8 mouse cellular contexts compared by ENCODE assay signal in the genomic region with DNA sequence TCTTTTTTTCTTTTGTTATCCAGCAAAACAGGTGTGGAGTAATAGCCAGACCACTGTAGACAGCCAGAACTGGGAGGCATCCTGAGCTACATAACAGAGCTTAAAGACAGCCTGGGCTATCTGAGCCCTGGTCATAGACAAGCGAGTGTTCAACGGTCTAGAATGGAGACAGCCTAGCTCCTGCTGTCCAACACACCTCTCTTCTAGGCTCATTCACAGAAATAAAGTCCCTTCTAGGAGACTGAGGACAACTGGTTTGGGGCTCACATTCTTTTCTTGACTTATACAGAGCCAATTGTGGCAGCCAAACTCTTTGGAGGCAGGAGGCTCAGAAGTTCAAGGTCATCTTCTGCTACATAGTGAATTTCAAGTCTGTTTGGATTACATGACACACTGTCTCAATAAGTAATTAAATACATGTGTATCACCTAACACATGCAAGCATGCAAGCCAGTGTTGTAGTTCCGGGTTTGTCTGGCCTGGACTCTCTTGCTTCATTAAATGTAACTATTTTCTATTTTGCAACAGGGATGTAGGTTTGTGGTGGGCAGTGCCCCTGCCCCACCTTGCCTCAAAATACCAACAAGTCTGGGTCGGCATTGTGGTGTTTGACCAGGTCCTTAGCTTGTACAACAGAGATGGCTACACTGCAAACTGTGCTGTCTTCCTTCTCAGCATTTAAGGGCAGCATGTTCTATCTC. TPM values are rescaled to one million over a fixed set of nuclear protein-coding genes. Genes with fewer than 3 reads are reported as not detected.
DNase-seq lines count a peak whose midpoint lies in the region; ATAC-seq lines count a peak whose summit lies in the region.

No protein-coding gene starts in this region.

- H3K27ac ChIP-seq in liver, embryonic 11.5 days (ENCODE audit: low read depth, low read length), result peak overlapping the region; percentile 36; the same call in 1 of the 2 replicates
- H3K27ac ChIP-seq in embryonic facial prominence, embryonic 12.5 days, result peak overlapping the region; percentile 71; the same call in 1 of the 2 replicates
- no peak overlapping the region for H3K27ac ChIP-seq in limb, embryonic 11.5 days (replicated peaks; ENCODE audit: low read depth, low read length)
- peak overlapping the region; percentile 44; the same call in 1 of the 2 replicates for H3K27ac ChIP-seq in neural tube, embryonic 14.5 days (ENCODE audit: low read depth, low read length)

- intact Hi-C loops in left cerebral cortex, postnatal 10 days (cut with DNase I), result no loop called here

- H3K4me2 ChIP-seq in liver, embryonic 11.5 days, result peak overlapping the region; percentile 78
- peak overlapping the region; percentile 49 for H3K4me2 ChIP-seq in embryonic facial prominence, embryonic 12.5 days (replicated peaks)
- peak overlapping the region; percentile 42; the same call in 1 of the 2 replicates for H3K4me2 ChIP-seq in limb, embryonic 11.5 days (ENCODE audit: low read depth, severe bottlenecking)
- H3K4me2 ChIP-seq in neural tube, embryonic 14.5 days (ENCODE audit: low read depth, low read length), result peak overlapping the region; percentile 61

- H3K4me1 ChIP-seq in liver, embryonic 11.5 days (replicated peaks; ENCODE audit: control insufficient read depth, insufficient read depth, low read length), result peaks cover 3% of the 10 kb centered on the region; the same call in 1 of the 2 replicates
- H3K4me1 ChIP-seq in embryonic facial prominence, embryonic 12.5 days, result peaks cover 6% of the 10 kb centered on the region; the same call in 1 of the 2 replicates
- H3K4me1 ChIP-seq in limb, embryonic 11.5 days (ENCODE audit: control insufficient read depth, insufficient read depth, low read length), result no peaks in the 10 kb centered on the region
- no peaks in the 10 kb centered on the region for H3K4me1 ChIP-seq in neural tube, embryonic 14.5 days (ENCODE audit: control insufficient read depth, insufficient read depth, low read length)

- H3K4me3 ChIP-seq in liver, embryonic 11.5 days (ENCODE audit: low read depth, low read length), result peak overlapping the region; percentile 61
- peak overlapping the region; percentile 41; the same call in 1 of the 2 replicates for H3K4me3 ChIP-seq in embryonic facial prominence, embryonic 12.5 days
- no peak overlapping the region; the same call in 1 of the 2 replicates for H3K4me3 ChIP-seq in limb, embryonic 11.5 days (ENCODE audit: low read depth, low read length)
- H3K4me3 ChIP-seq in neural tube, embryonic 14.5 days (ENCODE audit: low read depth, low read length), result peak overlapping the region; percentile 40

- ATAC-seq in liver, embryonic 11.5 days (replicated peaks; ENCODE audit: low FRiP score), result peak; percentile 33; the same call in 1 of the 2 replicates
- ATAC-seq in embryonic facial prominence, embryonic 12.5 days (ENCODE audit: insufficient number of reproducible peaks, insufficient read depth, low FRiP score, low TSS enrichment), result no peak
- ATAC-seq in limb, embryonic 11.5 days (ENCODE audit: insufficient number of reproducible peaks, low FRiP score, low TSS enrichment, low read depth), result no peak
- no peak for ATAC-seq in neural tube, embryonic 14.5 days (ENCODE audit: low read depth)

- WGBS in liver, embryonic 11.5 days, result 51% methylated on average over 4 of the region's 4 CpGs
- WGBS in embryonic facial prominence, embryonic 12.5 days, result 63% methylated on average over 4 of the region's 4 CpGs
- WGBS in limb, embryonic 11.5 days, result 68% methylated on average over 4 of the region's 4 CpGs
- WGBS in neural tube, embryonic 14.5 days, result 74% methylated on average over 4 of the region's 4 CpGs

- H3K9me3 ChIP-seq in liver, embryonic 11.5 days (ENCODE audit: control insufficient read depth, low read length), result no peaks in the 10 kb centered on the region
- H3K9me3 ChIP-seq in embryonic facial prominence, embryonic 12.5 days, result no peaks in the 10 kb centered on the region
- H3K9me3 ChIP-seq in limb, embryonic 11.5 days (ENCODE audit: control insufficient read depth, low read length), result no peaks in the 10 kb centered on the region
- no peaks in the 10 kb centered on the region for H3K9me3 ChIP-seq in neural tube, embryonic 14.5 days (ENCODE audit: control insufficient read depth, low read length)

- peak overlapping the region; percentile 63 for H3K9ac ChIP-seq in liver, embryonic 11.5 days (ENCODE audit: low read depth, low read length)
- H3K9ac ChIP-seq in embryonic facial prominence, embryonic 12.5 days, result peak overlapping the region; percentile 15; the same call in 1 of the 2 replicates
- H3K9ac ChIP-seq in limb, embryonic 11.5 days (ENCODE audit: low read length), result no peak overlapping the region; the same call in 1 of the 2 replicates
- peak overlapping the region; percentile 32; the same call in 1 of the 2 replicates for H3K9ac ChIP-seq in neural tube, embryonic 14.5 days (replicated peaks; ENCODE audit: low read depth, low read length)

- no peak for DNase-seq in liver, embryonic 11.5 days (ENCODE audit: low spot score)
- no peak for DNase-seq in liver
- DNase-seq in limb, embryonic 11.5 days (ENCODE audit: low spot score), result no peak
- no peak for DNase-seq in left cerebral cortex, postnatal 10 days (ENCODE audit: extremely low spot score in 1 of 2, low spot score in 2 of 2)
- no peak for DNase-seq in layer of hippocampus, postnatal 10 days (ENCODE audit: low spot score in 2 of 2)
- DNase-seq in thymus, postnatal 25 days, result no peak

- H3K27me3 ChIP-seq in liver, embryonic 11.5 days (replicated peaks; ENCODE audit: control insufficient read depth, insufficient read depth, low read length), result no peaks in the 10 kb centered on the region
- H3K27me3 ChIP-seq in embryonic facial prominence, embryonic 12.5 days, result no peaks in the 10 kb centered on the region
- no peaks in the 10 kb centered on the region for H3K27me3 ChIP-seq in limb, embryonic 11.5 days (ENCODE audit: control insufficient read depth, insufficient read depth, low read length)
- H3K27me3 ChIP-seq in neural tube, embryonic 14.5 days (ENCODE audit: control insufficient read depth, insufficient read depth, low read length), result no peaks in the 10 kb centered on the region

- no peaks in the 10 kb centered on the region for H3K36me3 ChIP-seq in liver, embryonic 11.5 days (ENCODE audit: control insufficient read depth, insufficient read depth, low read length)
- no peaks in the 10 kb centered on the region for H3K36me3 ChIP-seq in embryonic facial prominence, embryonic 12.5 days
- no peaks in the 10 kb centered on the region for H3K36me3 ChIP-seq in limb, embryonic 11.5 days (ENCODE audit: control insufficient read depth, insufficient read depth, low read length)
- H3K36me3 ChIP-seq in neural tube, embryonic 14.5 days (ENCODE audit: control insufficient read depth, insufficient read depth, low read length), result no peaks in the 10 kb centered on the region

RNA-seq across cellular contexts. Expression of a gene that starts 37.4 kb away (rescaled TPM):
- 5.1 and 5.4 TPM in 2 replicates for polyA plus RNA-seq in liver, embryonic 11.5 days (2014; fragmentation: Nextera tagmentation; extraction: Ambion mirVana)
- polyA plus RNA-seq in embryonic facial prominence, embryonic 12.5 days (2016; fragmentation: Nextera tagmentation; extraction: Ambion mirVana), result 4.5 and 4.9 TPM in 2 replicates
- polyA plus RNA-seq in limb, embryonic 11.5 days (2014; fragmentation: Nextera tagmentation; extraction: Ambion mirVana), result 4.9 and 5.2 TPM in 2 replicates
- polyA plus RNA-seq in neural tube, embryonic 14.5 days (2014; fragmentation: Nextera tagmentation; extraction: Ambion mirVana), result 1.1 and 2.4 TPM in 2 replicates
- total RNA-seq in left cerebral cortex, postnatal 10 days (2021), result 1 to 10 TPM; 4.1 TPM
- total RNA-seq in layer of hippocampus, postnatal 10 days (2021), result 1 to 10 TPM; 4.5 to 5.5 TPM
